Mouse (Mus musculus) cerebellum, adult 18-20 months (tissue): ENCODE results near the gene Acap2.
A peak's percentile ranks its signal among the peaks of the same experiment; 100 is the strongest.

Source experiments
- DNase-seq, 2 experiments: peaks; one replicate each; pipeline ENCODE4 v3.0.0; 2021

Acap2 gene

DNA sequence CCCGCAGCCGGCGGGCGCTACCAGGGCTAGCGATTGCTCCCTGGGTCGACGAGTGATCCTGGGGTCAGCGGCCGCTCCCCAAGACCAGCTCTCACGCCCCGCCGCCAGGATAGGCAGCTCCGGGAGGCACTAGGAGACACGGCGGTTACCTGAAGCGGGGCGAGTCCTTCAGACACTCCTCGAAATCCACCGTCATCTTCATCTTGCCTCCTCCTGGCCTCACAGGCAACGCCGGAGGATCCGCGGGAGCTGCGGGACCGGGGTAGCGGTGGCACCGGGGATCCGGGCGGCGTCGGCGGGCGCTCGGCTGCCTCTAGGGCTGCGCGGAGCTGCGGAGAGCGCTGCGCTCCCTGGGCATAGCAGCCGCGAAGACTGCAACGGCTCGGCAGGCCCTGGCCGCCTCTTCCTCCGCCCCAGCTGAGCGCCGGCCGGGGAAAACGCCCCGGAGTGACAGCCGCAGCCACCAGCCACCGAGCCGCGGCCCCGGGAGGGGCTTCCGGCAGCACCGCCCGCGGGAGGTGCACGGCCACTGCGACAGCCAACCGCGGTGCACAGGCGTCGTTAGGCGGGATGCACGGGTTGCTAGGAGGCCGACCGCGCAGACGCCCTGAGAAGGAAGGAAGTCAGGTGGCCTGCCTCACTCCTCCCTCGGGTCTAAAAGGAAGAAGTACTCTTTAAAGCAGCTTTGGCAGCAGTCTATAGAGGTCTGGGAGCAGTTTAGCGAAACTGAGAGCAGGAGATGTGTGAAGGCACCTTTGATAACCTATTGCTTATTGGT is at the start of gene Acap2:
TSS of gene Acap2 (minus strand) at position 456 of the 778 bp plus-strand sequence.
- DNase-seq, result peak; percentile 98 to 99

DNA sequence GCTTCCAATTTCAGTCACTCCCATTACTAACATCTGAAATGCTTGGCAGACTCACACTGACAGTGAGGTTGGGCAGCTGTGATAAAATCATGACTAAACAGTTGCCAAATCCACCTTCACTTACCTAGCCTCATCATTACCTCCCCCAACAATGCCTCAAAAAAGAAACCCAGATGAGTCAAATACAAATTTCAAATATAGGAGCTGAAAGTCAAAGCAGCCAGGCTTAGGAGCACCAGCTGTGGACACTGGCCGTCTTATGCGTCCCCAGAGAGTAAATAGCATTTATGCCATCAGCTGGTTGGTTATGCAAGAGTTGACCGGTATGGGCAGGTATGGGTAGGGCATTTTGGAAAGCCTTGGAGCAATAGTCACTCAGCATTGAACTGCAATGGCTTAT is 48.4 kb upstream of the Acap2 start:
- no peak for DNase-seq

DNA sequence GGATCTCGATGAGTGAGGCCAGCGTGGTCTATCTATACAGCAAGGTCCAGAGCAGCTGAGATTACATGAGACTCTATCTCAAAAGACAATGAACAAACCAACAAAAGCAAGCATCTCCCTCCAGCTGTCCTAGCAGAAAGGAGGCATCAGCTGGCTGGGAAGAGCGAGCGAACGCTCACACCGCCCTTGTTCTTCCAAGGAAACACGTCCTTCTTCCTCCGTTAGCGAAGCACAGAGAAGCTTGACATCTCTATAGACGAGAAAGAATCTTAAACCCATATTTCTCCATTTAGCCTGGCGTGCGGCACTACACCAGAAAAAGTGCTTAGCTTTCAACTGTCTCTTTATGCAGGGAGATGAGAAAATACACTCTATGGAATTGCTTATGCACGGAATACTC is 47.7 kb upstream of the Acap2 start:
- no peak for DNase-seq

DNA sequence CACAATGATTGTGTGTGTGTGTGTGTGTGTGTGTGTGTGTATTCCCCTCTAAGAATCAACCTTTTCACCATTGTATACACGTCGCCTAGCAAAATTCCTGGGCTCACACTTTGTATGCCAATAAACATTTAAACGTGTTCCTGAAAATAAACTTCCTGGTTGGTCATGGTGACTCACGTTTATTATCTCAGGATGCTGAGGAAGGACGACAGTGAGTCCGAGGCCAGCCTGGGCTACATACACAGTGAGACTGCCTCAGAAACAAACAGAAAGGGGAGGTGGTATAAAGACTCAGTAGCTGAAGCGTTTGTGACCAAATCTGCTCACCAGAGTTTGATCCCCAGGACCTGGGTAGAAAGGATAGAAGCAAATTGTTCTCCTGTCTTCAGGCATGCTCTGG is 46.4 kb upstream of the Acap2 start:
- DNase-seq, result no peak

DNA sequence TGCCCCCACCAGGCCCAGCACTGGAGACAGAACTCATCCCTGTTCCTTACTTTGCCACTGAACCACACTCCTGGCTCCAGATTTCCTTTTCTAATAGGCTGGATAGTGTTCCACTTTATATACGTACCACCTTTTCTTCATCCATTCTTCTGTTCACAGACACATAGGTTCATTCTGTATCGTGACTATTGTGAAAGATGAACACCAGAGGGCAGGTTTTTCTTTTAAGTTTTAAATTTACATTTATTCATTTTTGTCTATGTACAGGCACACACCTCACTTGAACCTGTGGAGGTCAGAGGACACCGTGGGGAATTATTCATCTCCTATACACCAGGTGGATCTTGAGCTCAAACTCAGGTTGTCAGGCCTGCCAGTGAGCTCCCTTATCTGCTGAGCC is 43.0 kb upstream of the Acap2 start:
- no peak for DNase-seq

GRCm38 (mm10) chr16:31241433-31241832 is 40.4 kb upstream of the Acap2 start:
- no peak for DNase-seq

GRCm38 (mm10) chr16:31240569-31240968 is 39.5 kb upstream of the Acap2 start:
- no peak for DNase-seq

- DNase-seq, result no peak
Observed at GRCm38 (mm10) chr16:31238281-31238680, 37.2 kb upstream of the Acap2 start.

- DNase-seq, result peak in 1 of 2 experiments; percentile 3
Observed at GRCm38 (mm10) chr16:31235457-31236310, 34.6 kb upstream of the Acap2 start.

DNA sequence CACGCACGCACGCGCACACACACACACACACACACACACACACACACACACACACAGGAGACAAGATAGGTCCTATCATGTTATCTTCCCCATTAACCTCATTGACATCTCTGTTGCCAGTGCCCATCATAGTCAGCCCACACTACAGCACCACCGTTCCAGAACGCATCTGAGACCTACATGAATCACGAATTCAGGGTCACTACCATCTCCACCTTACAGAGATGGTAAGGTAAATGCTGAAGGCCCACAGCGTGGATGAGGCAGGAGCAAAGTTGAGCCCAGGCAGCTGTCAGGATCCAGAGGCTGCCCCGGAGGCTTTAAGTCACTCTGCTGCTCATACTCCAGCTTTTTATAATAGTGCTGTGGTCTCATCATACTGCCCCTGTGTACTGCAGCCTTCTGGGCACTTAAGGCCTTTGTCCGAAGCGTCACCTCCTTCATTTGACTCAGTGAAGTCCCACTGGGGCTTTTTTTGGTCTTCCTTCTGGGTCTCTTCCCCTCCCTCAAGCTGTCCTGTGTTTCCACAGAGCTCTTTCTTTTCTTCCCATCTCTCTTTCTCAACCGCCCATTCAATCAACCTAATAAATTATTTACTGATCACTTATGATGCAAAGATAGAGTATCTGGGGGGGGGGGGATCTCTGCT is 33.9 kb upstream of the Acap2 start:
- DNase-seq, result no peak

GRCm38 (mm10) chr16:31234356-31234755 is 33.3 kb upstream of the Acap2 start:
- DNase-seq, result no peak

GRCm38 (mm10) chr16:31233541-31234339 is 32.7 kb upstream of the Acap2 start:
- DNase-seq, result peak in 1 of 2 experiments; percentile 9

DNA sequence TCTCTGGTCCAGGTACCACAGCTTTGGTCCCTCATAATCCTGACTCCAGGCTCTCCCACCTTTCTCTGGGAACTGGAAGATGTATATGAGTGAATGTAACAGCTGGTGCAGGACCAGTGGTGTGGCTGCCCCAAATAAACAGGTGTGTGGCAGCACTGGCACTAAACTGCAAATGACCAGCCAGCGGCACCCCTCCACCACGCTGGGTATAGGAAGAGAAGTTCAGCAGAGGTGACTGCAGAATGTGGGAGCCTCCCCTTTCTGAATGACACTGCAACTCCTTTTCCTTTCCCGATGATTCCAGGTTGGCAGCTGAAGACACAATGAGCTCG is 32.1 kb upstream of the Acap2 start:
- no peak for DNase-seq

GRCm38 (mm10) chr16:31232491-31233166 is 31.6 kb upstream of the Acap2 start:
- DNase-seq, result no peak

- no peak for DNase-seq
Observed at GRCm38 (mm10) chr16:31231591-31231990, 30.5 kb upstream of the Acap2 start.

DNA sequence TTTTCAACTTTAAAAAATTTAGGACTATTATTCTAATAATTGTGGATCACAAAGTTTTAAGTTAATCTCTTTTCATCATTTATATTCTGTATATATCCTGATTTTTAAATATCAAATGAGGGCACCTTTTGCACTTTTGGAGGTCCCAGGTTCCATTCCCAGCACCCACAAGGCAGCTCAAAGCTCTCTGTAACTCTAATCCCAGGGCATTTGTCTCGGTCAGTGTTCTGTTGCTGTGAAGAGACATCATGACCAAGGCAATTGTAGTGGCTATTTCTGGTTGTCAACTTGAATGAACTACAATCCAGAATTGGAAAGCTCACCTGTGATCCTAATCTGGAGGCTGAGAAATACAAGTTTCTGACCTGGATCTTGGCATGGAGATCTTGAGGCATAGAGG is 26.7 kb upstream of the Acap2 start:
- DNase-seq, result no peak

DNA sequence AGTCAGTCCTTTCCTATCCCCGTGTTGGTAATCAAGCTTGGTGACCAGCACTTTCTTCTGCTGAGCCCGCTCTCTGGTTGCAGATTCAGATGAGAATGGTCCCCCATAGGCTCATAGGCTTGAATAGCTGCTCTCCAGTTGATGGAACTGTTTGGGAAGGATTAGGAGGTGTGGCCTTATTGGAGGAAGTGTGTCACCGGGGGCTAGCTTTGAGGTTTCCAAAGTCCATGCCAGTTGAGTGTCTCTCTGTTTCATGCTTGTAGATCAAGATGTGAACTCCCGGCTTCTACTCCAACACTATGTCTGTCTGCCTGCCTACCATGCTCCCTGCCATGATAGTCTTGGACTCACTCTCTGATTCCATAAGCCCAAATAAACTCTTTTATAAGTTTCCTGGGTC is 14.2 kb upstream of the Acap2 start:
- no peak for DNase-seq

GRCm38 (mm10) chr16:31213463-31213862 is 12.4 kb upstream of the Acap2 start:
- DNase-seq, result no peak

- DNase-seq, result no peak
Observed at GRCm38 (mm10) chr16:31211503-31211902, 10.5 kb upstream of the Acap2 start.

DNA sequence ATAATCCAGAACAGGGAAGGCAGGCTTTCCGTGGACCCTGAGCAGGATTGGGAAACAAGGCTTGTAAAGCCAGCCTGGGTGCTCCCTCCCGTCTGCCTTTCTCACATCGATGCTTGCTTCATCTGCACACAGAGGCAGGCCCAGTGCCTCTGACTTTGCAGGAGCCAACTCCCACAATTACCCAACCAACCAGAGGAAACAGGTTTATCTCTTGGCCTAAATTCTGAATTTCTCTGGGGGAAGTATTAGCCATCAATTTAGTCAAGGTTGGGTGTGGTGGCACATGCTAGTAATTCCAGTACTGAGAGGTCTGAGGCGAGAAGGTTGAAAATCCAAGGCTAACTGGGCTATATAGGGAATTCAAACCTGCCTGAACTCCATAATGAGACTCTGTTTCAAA is 9.4 kb upstream of the Acap2 start:
- no peak for DNase-seq

- DNase-seq, result no peak
Observed at GRCm38 (mm10) chr16:31209911-31210310, 8.9 kb upstream of the Acap2 start.

GRCm38 (mm10) chr16:31205726-31206125 is 4.7 kb upstream of the Acap2 start:
- DNase-seq, result no peak
